ENCODE assay signal across 9 mouse cellular contexts in genomic region chr1:74121821-74122576, GRCm38 (mm10). TPM values are rescaled to one million over a fixed set of nuclear protein-coding genes. Genes with fewer than 3 reads are reported as not detected.
A peak's percentile ranks its signal among the peaks of the same experiment; 100 is the strongest.
DNase-seq lines count a peak whose midpoint lies in the region; ATAC-seq lines count a peak whose summit lies in the region.
"Had no signal": no experiment of that assay in that cellular context is flagged by ENCODE, and none has a peak within 500 bp of the region (broad histone marks: within the 10 kb centered on the region; RNA-seq: fewer than 3 reads in every experiment).

No protein-coding gene starts in this region.

- H3K27ac ChIP-seq in embryonic facial prominence, embryonic 14.5 days (replicated peaks; ENCODE audit: low read depth, low read length): no peak overlapping the region
- no peak overlapping the region for H3K27ac ChIP-seq in embryonic facial prominence, embryonic 10.5 days (replicated peaks)
- H3K27ac ChIP-seq in kidney, embryonic 14.5 days (ENCODE audit: low read depth, low read length): no peak overlapping the region
- H3K27ac ChIP-seq: hindbrain, embryonic 15.5 days had no signal

- no peak overlapping the region for H3K4me3 ChIP-seq in embryonic facial prominence, embryonic 14.5 days (ENCODE audit: low read depth, low read length)
- no peak overlapping the region for H3K4me3 ChIP-seq in embryonic facial prominence, embryonic 10.5 days
- H3K4me3 ChIP-seq in kidney, embryonic 14.5 days (ENCODE audit: low read length): no peak overlapping the region
- H3K4me3 ChIP-seq: hindbrain, embryonic 15.5 days had no signal

- no peaks in the 10 kb centered on the region for H3K36me3 ChIP-seq in embryonic facial prominence, embryonic 14.5 days (ENCODE audit: control insufficient read depth, insufficient read depth, low read length)
- no peaks in the 10 kb centered on the region for H3K36me3 ChIP-seq in embryonic facial prominence, embryonic 10.5 days (replicated peaks)
- no peaks in the 10 kb centered on the region for H3K36me3 ChIP-seq in kidney, embryonic 14.5 days (ENCODE audit: control insufficient read depth, insufficient read depth, low read length)
- H3K36me3 ChIP-seq: hindbrain, embryonic 15.5 days had no signal

- peak; percentile 70 for DNase-seq in embryonic facial prominence, embryonic 14.5 days (ENCODE audit: low spot score)
- DNase-seq in embryonic facial prominence, embryonic 10.5 days (ENCODE audit: low spot score): no peak
- peak; percentile 79 for DNase-seq in 3T3-L1 (ENCODE audit: low read depth, low spot score)
- DNase-seq in lung, postnatal 4 days: peak; percentile 73 to 87
- peak; percentile 66 to 74 for DNase-seq in urinary bladder, postnatal 4 days (ENCODE audit: low spot score in 2 of 2)

- 0 out of 2 replicates have a peak, but pooled peaks cover 6% of the 10 kb centered on the region for H3K27me3 ChIP-seq in embryonic facial prominence, embryonic 14.5 days (replicated peaks; ENCODE audit: control insufficient read depth, insufficient read depth, low read length)
- H3K27me3 ChIP-seq in embryonic facial prominence, embryonic 10.5 days (replicated peaks; ENCODE audit: low read depth, poor library complexity, severe bottlenecking): peaks cover 76% of the 10 kb centered on the region
- peaks cover 5% of the 10 kb centered on the region; the same call in 1 of the 2 replicates for H3K27me3 ChIP-seq in kidney, embryonic 14.5 days (ENCODE audit: control insufficient read depth, insufficient read depth, low read length)

- no peak overlapping the region for H3K4me2 ChIP-seq in embryonic facial prominence, embryonic 14.5 days (ENCODE audit: low read depth, low read length)
- no peak overlapping the region for H3K4me2 ChIP-seq in kidney, embryonic 14.5 days (replicated peaks; ENCODE audit: low read depth, low read length)

- H3K9me3 ChIP-seq in embryonic facial prominence, embryonic 14.5 days (ENCODE audit: control insufficient read depth, low read length): no peaks in the 10 kb centered on the region
- no peaks in the 10 kb centered on the region for H3K9me3 ChIP-seq in embryonic facial prominence, embryonic 10.5 days
- no peaks in the 10 kb centered on the region for H3K9me3 ChIP-seq in kidney, embryonic 14.5 days (ENCODE audit: control insufficient read depth, low read length)
- H3K9me3 ChIP-seq: hindbrain, embryonic 15.5 days had no signal

- peak overlapping the region; percentile 23; the same call in 1 of the 2 replicates for H3K9ac ChIP-seq in embryonic facial prominence, embryonic 14.5 days (ENCODE audit: low read depth, low read length)
- no peak overlapping the region for H3K9ac ChIP-seq in kidney, embryonic 14.5 days (ENCODE audit: low read depth, low read length)
- H3K9ac ChIP-seq: hindbrain, embryonic 15.5 days had no signal

- H3K4me1 ChIP-seq in embryonic facial prominence, embryonic 14.5 days (ENCODE audit: control insufficient read depth, insufficient read depth, low read length): no peaks in the 10 kb centered on the region
- H3K4me1 ChIP-seq in embryonic facial prominence, embryonic 10.5 days: peaks cover 38% of the 10 kb centered on the region
- peaks cover 5% of the 10 kb centered on the region; the same call in 1 of the 2 replicates for H3K4me1 ChIP-seq in kidney, embryonic 14.5 days (ENCODE audit: control insufficient read depth, insufficient read depth, low read length)

- ATAC-seq in embryonic facial prominence, embryonic 14.5 days (ENCODE audit: low read depth): peak; percentile 7; the same call in 1 of the 2 replicates
- ATAC-seq in frontal cortex, adult (ENCODE audit: low TSS enrichment): peak; percentile 71
- ATAC-seq in kidney, embryonic 14.5 days (ENCODE audit: low FRiP score, low TSS enrichment): 0 out of 2 replicates have a peak, but pooled peaks have one; percentile 3
- no peak for ATAC-seq in megakaryocyte, adult 5-6 weeks (ENCODE audit: poor library complexity, severe bottlenecking)

- WGBS in embryonic facial prominence, embryonic 14.5 days: 45% methylated on average over 9 of the region's 9 CpGs
- WGBS in embryonic facial prominence, embryonic 10.5 days: 58% methylated on average over 9 of the region's 9 CpGs
- 37% methylated on average over 9 of the region's 9 CpGs for WGBS in kidney, embryonic 14.5 days

RNA-seq across cellular contexts. Expression of gene Tns1, which starts 2.2 kb away (rescaled TPM):
- polyA plus RNA-seq in embryonic facial prominence, embryonic 14.5 days (2014; fragmentation: Nextera tagmentation; extraction: Ambion mirVana): 51.5 and 58.5 TPM in 2 replicates
- 27.4 and 30.4 TPM in 2 replicates for polyA plus RNA-seq in embryonic facial prominence, embryonic 10.5 days (2016; fragmentation: Nextera tagmentation; extraction: Ambion mirVana)
- 40.1 and 59.2 TPM in 2 replicates for polyA plus RNA-seq in kidney, embryonic 14.5 days (2014; fragmentation: Nextera tagmentation; extraction: Ambion mirVana)
- total RNA-seq in megakaryocyte, adult 5-6 weeks (2015): 4.9 and 5.5 TPM in 2 replicates
- 2.9 and 3.2 TPM in 2 replicates for total RNA-seq in megakaryocyte, adult 5-6 weeks (2017)

RNA-seq across cellular contexts. Expression of gene Rufy4, which starts 3.3 kb away (rescaled TPM):
- polyA plus RNA-seq in embryonic facial prominence, embryonic 14.5 days (2014; fragmentation: Nextera tagmentation; extraction: Ambion mirVana): 0.37 and 0.72 TPM in 2 replicates
- 0.06 and 0.15 TPM in 2 replicates for polyA plus RNA-seq in embryonic facial prominence, embryonic 10.5 days (2016; fragmentation: Nextera tagmentation; extraction: Ambion mirVana)
- not detected in 2 replicates for polyA plus RNA-seq in kidney, embryonic 14.5 days (2014; fragmentation: Nextera tagmentation; extraction: Ambion mirVana)
- 0.25 and 0.38 TPM in 2 replicates for total RNA-seq in megakaryocyte, adult 5-6 weeks (2015)
- 1.1 and 2.5 TPM in 2 replicates for total RNA-seq in megakaryocyte, adult 5-6 weeks (2017)

RNA-seq across cellular contexts. Expression of gene Cxcr2, which starts 31.8 kb away (rescaled TPM):
- polyA plus RNA-seq in embryonic facial prominence, embryonic 14.5 days (2014; fragmentation: Nextera tagmentation; extraction: Ambion mirVana): 0.10 and 0.11 TPM in 2 replicates
- 0.05 and 0.22 TPM in 2 replicates for polyA plus RNA-seq in embryonic facial prominence, embryonic 10.5 days (2016; fragmentation: Nextera tagmentation; extraction: Ambion mirVana)
- polyA plus RNA-seq in kidney, embryonic 14.5 days (2014; fragmentation: Nextera tagmentation; extraction: Ambion mirVana): 0.10 TPM in 1 of 2 replicates, not detected in the other
- 63.7 and 72.6 TPM in 2 replicates for total RNA-seq in megakaryocyte, adult 5-6 weeks (2015)
- total RNA-seq in megakaryocyte, adult 5-6 weeks (2017): 77.3 and 107 TPM in 2 replicates
